Mouse (Mus musculus) fibroblast of lung, adult 2 months (primary cell): ENCODE measurements around the gene Carhsp1.

Experiments
- DNase-seq: peaks from one replicate; pipeline ENCODE4 v3.0.0-alpha.2; 2011; ENCODE audit warnings: low read depth

The Carhsp1 gene

DNA sequence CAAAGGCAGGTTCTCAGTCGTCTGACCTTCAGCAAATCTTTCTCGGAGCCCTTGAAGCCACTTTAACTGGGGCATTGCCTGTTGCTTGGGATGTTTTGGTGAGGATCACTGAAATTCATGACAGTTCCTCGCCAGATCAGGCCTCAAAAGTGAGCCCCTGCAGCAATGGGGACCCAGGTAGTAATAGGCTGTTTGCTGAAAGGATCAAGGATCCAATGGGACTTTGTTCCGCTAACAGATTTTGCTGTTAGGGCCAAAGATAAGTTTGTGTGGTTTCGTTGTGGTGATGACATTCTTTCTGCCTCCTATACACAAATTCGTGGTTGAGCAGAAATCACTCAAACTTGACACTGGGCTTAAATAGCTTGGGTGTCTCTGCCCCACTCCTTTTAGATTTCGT is 33.8 kb downstream of the Carhsp1 start:
- no peak for DNase-seq

GRCm38 (mm10) chr16:8637217-8638051 is 34.5 kb downstream of the Carhsp1 start, which contains the start of the genes Pmm2 and Tmem186:
Gene Pmm2, plus strand, starts transcription at chr16:8637674.
Gene Tmem186, minus strand, starts transcription at chr16:8637712.
- DNase-seq = peak; percentile 87

- DNase-seq = no peak
Observed at GRCm38 (mm10) chr16:8636867-8637216, 35.1 kb downstream of the Carhsp1 start.

DNA sequence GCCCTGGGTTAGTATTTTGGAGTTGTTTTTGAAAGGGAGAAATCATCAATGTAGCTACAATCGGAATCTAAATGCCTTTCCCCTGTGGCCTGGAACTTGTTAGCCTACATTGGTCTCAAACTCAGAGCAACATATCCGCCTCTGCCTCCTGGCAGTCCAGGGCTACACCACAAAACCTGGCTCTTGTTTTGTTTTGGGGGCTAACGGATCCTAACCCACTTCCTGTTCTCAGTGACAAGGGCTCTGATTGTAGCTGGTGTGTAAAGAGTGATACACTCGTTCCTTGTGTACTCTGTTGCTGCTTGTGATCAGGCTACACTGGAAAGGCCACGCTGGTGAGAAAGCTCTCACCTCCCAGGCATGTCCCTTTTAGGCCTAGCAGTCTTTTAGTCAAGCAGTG is 40.5 kb downstream of the Carhsp1 start:
- DNase-seq = no peak

DNA sequence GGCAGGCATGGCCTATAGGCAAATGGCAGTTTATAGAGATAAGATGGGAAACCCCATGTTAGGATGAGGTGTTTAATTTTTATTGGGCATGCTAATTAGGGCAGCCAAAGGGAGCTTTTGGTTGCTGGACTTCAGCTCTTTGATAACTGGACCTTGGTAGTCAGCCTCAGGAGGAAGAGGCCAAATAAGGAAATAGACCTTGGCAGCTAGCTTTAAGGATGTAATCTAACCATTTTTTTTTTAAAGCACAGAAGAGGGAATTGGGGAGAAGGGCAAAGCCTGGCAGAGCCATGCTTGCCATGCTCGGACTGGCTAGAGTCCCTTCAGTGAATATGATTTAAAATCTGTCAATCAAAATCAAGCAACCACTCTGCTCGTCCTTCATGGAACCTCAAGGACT is 41.5 kb downstream of the Carhsp1 start:
- no peak for DNase-seq

- DNase-seq = no peak
Observed at GRCm38 (mm10) chr16:8620315-8621115, 51.4 kb downstream of the Carhsp1 start.

DNA sequence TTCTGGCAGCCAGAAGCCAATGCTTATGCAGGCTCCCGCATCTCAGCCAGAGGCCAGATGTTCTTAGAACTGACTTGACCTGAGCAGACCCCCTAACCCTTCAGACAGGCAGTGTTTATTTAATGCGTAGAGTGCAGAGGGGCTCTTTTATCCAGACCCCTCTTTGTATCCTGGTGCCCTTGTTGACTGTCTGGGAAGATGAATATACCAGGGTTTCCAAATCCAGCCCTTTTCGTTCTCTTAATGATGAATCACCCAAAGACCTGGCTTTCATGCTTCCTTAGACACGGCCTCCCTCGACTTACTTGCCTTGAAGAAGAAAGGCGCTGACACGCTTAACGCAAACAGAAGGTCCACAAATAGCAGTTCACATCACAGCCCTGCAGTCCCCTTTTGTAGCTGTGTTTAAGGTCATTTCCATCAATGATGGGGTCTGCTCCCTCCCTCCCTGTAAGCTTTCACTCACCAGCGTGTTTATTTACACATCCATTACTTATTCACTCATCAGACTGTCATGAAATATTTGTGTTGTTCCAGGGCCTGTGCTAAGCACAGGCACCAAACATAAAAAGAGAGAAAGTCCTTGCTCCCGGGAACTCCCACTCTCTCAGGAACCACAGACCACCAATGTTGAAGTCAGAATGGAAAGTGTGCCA is 52.2 kb downstream of the Carhsp1 start:
- no peak for DNase-seq

DNA sequence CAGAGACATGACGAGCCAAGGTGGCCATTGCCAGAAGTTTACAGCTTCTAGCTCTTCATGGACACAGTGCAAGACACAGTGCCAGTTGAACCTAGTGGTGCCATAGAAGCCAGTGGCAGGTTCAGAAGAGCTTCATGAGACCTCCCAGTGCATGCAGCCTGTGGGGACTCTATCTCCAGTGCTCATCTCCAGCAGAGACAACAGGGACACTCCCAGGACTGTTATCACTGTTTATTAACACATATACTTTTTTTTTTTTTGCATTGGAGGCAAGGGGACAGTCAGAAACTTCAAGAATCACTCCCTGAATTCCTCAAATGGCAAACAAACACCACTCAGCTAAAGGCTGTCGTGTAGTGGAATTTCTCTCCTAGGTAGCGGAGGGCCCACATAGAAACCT is 58.5 kb downstream of the Carhsp1 start:
- DNase-seq = no peak

- no peak for DNase-seq
Observed at GRCm38 (mm10) chr16:8613039-8613438, 58.9 kb downstream of the Carhsp1 start.

DNA sequence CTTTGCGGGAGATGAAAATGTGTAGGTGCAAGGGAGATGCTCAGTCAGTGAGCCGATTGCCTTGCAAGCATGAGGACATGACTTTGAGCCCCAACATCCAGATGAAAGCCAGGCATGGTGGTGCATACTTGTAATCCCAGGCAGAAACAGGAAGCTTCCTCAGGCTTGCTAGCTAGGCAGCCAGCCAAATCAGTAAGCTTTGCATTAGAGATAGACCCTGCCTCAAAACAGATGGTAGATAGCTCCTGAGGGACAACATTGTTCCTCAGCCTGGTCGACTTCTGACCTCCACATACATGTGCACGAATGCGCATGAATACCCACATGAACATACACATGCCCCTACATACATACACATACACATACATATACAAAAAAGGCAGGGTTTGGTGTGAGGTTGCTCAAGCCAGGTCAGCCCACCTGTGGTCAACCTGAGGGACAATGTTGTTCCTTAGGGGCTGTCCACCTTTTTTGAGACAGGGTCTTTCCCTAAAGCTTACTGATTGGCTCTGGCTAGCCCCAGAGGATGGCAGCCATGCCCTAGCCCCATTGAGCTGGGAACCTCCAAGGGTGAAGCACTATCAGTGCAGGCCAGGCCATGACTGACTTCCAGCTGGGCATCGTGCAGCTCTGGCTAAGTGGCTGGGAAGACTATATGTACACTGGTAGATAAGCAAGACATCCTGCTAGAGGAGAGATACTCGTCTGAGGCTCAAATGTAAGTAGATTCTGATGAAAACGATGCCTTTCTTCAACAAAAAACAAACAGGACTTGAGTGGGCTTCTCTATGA is 59.5 kb downstream of the Carhsp1 start:
- DNase-seq = no peak

DNA sequence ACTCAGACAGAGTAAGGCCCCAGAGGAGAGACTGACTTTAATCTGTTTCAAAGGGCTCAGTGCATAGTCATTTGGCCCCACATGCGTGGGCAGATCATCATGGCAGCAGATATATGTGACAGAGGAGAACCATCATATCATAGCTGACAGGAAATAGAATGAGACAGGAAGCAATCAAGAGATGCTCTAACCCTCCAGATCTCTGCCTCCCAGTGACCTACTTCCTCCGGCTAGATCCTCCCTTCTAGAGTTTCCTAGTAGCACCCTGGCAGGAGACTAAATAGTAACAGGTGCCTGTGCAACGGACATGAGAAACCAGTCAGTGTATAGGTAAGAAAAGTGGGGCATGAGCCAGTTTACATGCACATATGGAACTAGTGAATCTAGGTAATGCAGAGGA is 61.6 kb downstream of the Carhsp1 start:
- no peak for DNase-seq
